25 mouse cellular contexts compared by ENCODE assay signal in the genomic region with DNA sequence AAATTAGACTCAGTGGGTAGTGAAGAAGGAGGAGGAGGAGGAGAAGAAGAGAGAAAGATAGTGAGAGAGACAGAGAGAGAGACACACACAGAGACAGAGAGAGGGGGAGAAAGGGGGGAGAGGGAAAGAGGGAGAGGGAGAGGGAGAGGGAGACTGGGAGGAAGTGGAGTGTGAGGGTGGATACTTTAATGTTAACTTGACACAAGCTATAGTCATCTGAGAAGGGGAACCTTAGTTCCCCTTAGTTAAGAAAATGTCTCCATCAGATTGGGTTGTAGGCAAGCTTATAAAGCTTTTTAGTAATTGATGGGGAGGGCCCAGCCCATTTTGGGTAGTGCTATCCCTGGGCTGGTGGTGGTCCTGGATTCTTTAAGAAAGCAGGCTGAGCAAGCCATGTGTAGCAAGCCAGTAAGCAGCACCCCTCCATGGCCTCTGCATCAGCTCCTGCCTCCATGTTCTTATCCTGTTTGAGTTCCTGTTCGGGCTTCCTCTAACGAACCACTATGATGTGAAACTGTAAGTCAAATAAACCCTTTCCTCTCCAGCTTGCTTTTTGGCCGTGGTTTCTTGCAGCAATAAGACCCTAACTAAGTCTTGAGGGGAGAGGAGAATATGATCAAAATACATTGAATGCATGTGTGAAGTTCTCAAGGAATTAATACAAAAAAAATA. TPM values are rescaled to one million over a fixed set of nuclear protein-coding genes. Genes with fewer than 3 reads are reported as not detected.
DNase-seq lines count a peak whose midpoint lies in the region; ATAC-seq and TF ChIP-seq lines count a peak whose summit lies in the region.
"Had no signal": no experiment of that assay in that cellular context is flagged by ENCODE, and none has a peak within 500 bp of the region (broad histone marks: within the 10 kb centered on the region; RNA-seq: fewer than 3 reads in every experiment).

No protein-coding gene starts in this region.

- no peaks in the 10 kb centered on the region; the same call in 1 of the 2 replicates for H3K4me1 ChIP-seq in cerebellum, adult 2 months (ENCODE audit: control insufficient read depth, insufficient read depth, low read length)
- H3K4me1 ChIP-seq: embryonic facial prominence, embryonic 12.5 days; heart, embryonic 15.5 days had no signal

- no peak overlapping the region for H3K4me3 ChIP-seq in cerebellum, adult 2 months (replicated peaks; ENCODE audit: insufficient read depth, low read depth, low read length)
- H3K4me3 ChIP-seq: embryonic facial prominence, embryonic 12.5 days; heart, embryonic 15.5 days; myocyte had no signal

- peak; percentile 22 for ATAC-seq in common myeloid progenitor, adult 5-6 weeks (replicated peaks; ENCODE audit: low read depth, poor library complexity, severe bottlenecking)
- ATAC-seq: forebrain, postnatal 0 days; inflammation-experienced regulatory T-cells, adult 6 months had no signal

- TF ChIP-seq CTCF in cerebellum, adult 2 months (IDR thresholded peaks at IDR 0.05; ENCODE audit: borderline replicate concordance, insufficient read depth, low read depth, low read length): no peak

- 59% methylated on average over 3 of the region's 3 CpGs for WGBS in cerebellum, adult 2 months

- no peak overlapping the region for H3K27ac ChIP-seq in cerebellum, adult 2 months (ENCODE audit: insufficient read depth, low read length)
- H3K27ac ChIP-seq: embryonic facial prominence, embryonic 12.5 days; heart, embryonic 15.5 days had no signal

- peak; percentile 4 for DNase-seq in layer of hippocampus, adult 9-11 months
- no peak for DNase-seq in layer of hippocampus, adult 8-10 months (ENCODE audit: low spot score in 2 of 2)
- peak; percentile 56 to 61 for DNase-seq in B cell, adult 2 months
- DNase-seq in monocyte, adult 2 months (ENCODE audit: low read depth in 1 of 2, low spot score in 2 of 2): peak; percentile 41 to 65
- DNase-seq in cerebellum, adult 2 months: no peak
- DNase-seq in right cerebral cortex, postnatal 10 days (ENCODE audit: low spot score in 2 of 2): no peak
- DNase-seq: cerebellum, adult 11-12 months; forebrain, postnatal 0 days; kidney, postnatal 4 days; right cerebral cortex, adult 18-20 months; thymus, postnatal 36 days had no signal

- H3K27me3 ChIP-seq in cerebellum, adult 2 months (ENCODE audit: control insufficient read depth, insufficient read depth, low read length): no peaks in the 10 kb centered on the region
- H3K27me3 ChIP-seq: embryonic facial prominence, embryonic 12.5 days; heart, embryonic 15.5 days had no signal

- no peak for TF ChIP-seq POLR2A in cerebellum, adult 2 months (IDR thresholded peaks at IDR 0.05; ENCODE audit: borderline replicate concordance, insufficient read depth, low read length)

RNA-seq across cellular contexts. Expression of a gene that starts 3.0 kb away (rescaled TPM):
- not detected for total RNA-seq in layer of hippocampus, adult 8-10 months (2022)
- total RNA-seq in common myeloid progenitor, adult 5-6 weeks (2017): not detected in 2 replicates
- polyA plus RNA-seq in cerebellum, adult 2 months (2012; rRNA removed): not detected in 2 replicates
- total RNA-seq: adrenal gland, postnatal 4 days; forebrain, postnatal 0 days; gastrocnemius, adult 18-20 months; layer of hippocampus, postnatal 25 days; left cerebral cortex, postnatal 14 days had no signal
- polyA plus RNA-seq: cortical plate, adult 2 months; embryonic facial prominence, embryonic 12.5 days; forebrain, postnatal 0 days; heart, embryonic 15.5 days; hindbrain, embryonic 11.5 days; limb, embryonic 14.5 days; lung, postnatal 0 days; myocyte had no signal

RNA-seq across cellular contexts. Expression of a gene that starts 30.3 kb away (rescaled TPM):
- total RNA-seq in layer of hippocampus, adult 8-10 months (2022): under 1 TPM in 3 of 4 experiments, not detected in 1; 0.24 to 0.39 (median 0.29) TPM
- total RNA-seq in common myeloid progenitor, adult 5-6 weeks (2017): 0.14 TPM in 1 of 2 replicates, not detected in the other
- 0.71 and 0.82 TPM in 2 replicates for polyA plus RNA-seq in cerebellum, adult 2 months (2012; rRNA removed)
- total RNA-seq: neutrophil, adult 5-6 weeks had no signal
- polyA plus RNA-seq: myocyte had no signal

RNA-seq across cellular contexts. Expression of a gene that starts 49.6 kb away (rescaled TPM):
- total RNA-seq in layer of hippocampus, adult 8-10 months (2022): 10 to 100 TPM; 48.4 to 60.7 (median 57.1) TPM
- 5.6 and 6.1 TPM in 2 replicates for total RNA-seq in common myeloid progenitor, adult 5-6 weeks (2017)
- 41.1 and 41.5 TPM in 2 replicates for polyA plus RNA-seq in cerebellum, adult 2 months (2012; rRNA removed)

RNA-seq across cellular contexts. Expression of a gene that starts 56.6 kb away (rescaled TPM):
- total RNA-seq in layer of hippocampus, adult 8-10 months (2022): 10 to 100 TPM; 28.3 to 45.4 (median 36.9) TPM
- 71.7 and 72.2 TPM in 2 replicates for total RNA-seq in common myeloid progenitor, adult 5-6 weeks (2017)
- polyA plus RNA-seq in cerebellum, adult 2 months (2012; rRNA removed): 47.0 and 53.0 TPM in 2 replicates

Comparison
In these comparisons a context has a peak if more than half of its experiments do, and no peak if none do; other contexts are left out.
1. DNase-seq: peak in layer of hippocampus, adult 9-11 months (single experiment), B cell, adult 2 months (2 of 2) and monocyte, adult 2 months (2 of 2); none in layer of hippocampus, adult 8-10 months (0 of 2), cerebellum, adult 2 months (0 of 2) and right cerebral cortex, postnatal 10 days (0 of 2).